Mouse (Mus musculus): ENCODE data around the gene Cstf3.
A peak's percentile ranks its signal among the peaks of the same experiment; 100 is the strongest.

The Cstf3 gene

GRCm38 (mm10) chr2:104604718-104605117 is 14.4 kb downstream of the Cstf3 start:
- DNase-seq (ENCODE audit: low spot score in 2 of 2): no peak

DNA sequence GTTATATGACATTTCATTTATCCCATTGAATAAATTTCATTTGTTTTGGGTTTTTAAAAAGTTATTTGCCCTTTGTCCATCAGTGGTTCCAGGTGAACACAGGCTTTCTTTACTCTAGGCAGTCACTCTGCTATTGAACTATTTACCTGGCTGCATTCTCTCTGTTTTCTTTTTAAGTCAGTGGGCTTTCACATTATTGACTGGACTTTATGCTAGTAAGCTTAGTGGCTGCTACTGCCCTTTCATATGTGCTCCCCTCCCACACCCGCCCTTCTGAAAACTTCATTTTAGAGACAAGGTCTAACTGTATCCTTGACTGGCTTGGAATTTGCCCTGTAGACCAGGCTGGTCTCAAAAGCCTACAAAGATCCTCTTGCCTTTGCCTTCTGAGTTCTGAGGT is 15.2 kb downstream of the Cstf3 start:
- no peak for DNase-seq (ENCODE audit: low spot score in 2 of 2)

- DNase-seq (ENCODE audit: low spot score in 2 of 2): no peak
Measured at GRCm38 (mm10) chr2:104614786-104615185, 24.5 kb downstream of the Cstf3 start.

DNA sequence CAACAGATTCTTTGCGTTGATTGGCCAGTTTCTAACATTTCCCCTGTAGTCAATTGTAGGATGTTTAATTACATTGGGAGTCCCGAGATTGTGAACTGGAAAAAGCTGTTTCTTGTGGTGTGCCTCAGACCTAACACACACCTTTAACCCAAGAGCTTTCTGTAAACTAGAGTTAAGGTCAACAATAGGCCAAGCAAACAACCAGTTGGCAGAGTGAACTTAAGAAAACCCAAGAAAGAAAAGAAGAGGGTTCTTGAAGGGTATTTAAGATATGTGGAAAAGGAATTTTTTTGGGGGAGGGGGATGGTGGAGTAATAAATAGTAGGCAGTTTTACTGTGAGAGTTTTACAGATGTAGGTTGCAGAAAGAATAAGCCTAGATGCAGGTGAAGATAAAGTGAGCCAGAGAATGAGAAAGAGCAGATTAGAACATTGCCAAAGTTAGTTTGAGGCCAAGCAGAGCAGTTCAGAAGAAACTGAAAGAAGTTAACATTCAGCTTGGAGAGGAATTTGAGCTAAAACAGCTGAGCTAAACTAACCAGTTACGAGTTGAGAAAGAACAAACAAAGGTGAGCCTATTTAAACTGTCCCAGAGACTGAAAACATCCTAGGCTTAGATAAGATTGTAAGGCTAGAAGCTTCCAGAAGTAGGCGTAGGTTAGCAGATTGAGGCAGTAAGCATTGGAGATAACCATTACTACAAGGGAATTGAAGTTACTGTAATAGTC is 25.8 kb downstream of the Cstf3 start:
- DNase-seq (ENCODE audit: low spot score in 2 of 2): no peak

- no peak for DNase-seq (ENCODE audit: low spot score in 2 of 2)
Measured at GRCm38 (mm10) chr2:104658659-104659058, 68.3 kb downstream of the Cstf3 start.

DNA sequence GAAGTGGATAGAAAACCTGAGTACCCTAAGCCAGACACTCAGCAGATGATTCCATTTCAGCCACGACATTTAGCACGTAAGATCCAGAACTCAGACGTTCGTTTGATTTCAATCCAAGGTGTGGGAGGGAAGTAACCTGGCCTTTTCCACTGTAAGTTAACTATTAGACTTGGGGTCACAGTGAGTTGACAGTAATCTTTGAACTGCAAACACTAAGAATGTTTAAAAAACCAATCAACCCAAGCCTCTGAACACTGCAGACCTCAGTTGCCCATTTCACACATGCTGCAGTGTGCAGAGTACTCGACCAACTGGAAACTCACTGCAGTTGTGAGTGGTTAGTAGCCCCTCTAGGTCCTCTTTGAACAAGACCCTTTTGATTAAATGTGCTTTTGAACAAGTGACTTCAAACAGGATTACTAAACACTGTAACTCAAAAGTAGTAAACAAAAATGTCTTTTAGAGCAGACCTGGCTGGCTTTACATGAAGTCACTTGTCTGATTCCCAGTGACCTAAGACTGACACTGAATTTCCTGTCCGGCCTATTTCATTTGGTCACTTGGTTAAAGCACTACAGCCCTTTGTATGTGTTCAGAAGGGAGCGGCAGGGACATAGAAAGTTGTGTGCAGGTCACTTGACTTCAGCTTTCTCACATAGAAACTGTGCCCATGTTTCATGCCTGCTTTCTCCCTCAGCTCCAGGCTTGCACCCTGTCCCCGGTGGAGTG is 73.2 kb downstream of the Cstf3 start:
- DNase-seq (ENCODE audit: low spot score in 2 of 2): no peak

DNA sequence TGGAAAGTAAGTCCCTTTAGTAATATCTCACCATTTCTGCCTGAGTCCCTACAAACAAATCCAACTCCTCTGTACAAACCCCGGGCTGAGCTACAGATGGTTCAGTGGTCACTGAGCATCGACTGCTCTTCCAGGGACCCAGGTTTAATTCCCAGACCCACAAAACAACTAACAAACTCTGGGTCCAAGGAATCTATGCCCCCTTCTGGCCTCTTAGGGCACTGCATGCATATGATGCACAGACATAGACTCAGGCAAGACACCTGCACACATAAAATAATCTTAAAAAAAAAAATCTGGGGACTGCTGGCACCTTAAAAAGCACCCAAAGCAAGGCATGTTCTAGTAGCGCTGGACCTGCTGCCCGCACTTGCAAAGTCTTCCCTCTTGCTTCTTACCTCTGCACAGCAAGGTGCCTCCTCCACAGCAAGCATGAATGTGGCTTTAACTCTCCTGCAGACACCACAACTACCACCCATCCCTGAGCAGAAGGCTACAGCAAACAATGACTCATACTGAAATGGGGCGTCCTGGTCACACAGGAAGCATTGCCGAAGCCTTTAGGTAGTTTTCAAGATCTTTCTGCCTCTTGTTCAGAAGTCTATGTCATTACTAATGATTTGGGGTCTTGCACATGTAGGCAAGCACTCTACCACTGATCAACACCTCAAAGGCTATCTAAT is 78.9 kb downstream of the Cstf3 start:
- no peak for DNase-seq (ENCODE audit: low spot score in 2 of 2)

GRCm38 (mm10) chr2:104671724-104672123 is 81.4 kb downstream of the Cstf3 start:
- no peak for DNase-seq (ENCODE audit: low spot score in 2 of 2)

DNA sequence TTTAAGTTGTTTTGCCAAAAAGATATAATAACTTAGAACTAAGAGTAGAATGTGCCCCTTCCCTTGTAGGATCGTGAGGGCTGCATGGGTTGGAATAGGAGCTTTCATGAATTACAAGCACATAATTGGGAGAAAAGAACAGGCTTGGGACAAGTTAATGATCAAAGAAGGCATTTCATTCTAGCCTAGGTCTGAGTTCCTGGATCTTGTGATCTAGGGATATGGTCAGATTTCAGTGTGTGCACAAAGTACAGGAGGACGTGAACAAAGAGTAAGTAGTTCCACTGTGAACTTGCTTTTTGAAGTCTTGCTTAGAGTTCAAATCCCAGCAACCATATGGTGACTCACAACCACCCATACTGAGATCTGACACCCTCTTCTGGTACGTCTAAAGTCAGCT is 87.0 kb downstream of the Cstf3 start:
- no peak for DNase-seq (ENCODE audit: low spot score in 2 of 2)

GRCm38 (mm10) chr2:104684771-104685170 is 94.4 kb downstream of the Cstf3 start:
- DNase-seq (ENCODE audit: low spot score in 2 of 2): no peak

DNA sequence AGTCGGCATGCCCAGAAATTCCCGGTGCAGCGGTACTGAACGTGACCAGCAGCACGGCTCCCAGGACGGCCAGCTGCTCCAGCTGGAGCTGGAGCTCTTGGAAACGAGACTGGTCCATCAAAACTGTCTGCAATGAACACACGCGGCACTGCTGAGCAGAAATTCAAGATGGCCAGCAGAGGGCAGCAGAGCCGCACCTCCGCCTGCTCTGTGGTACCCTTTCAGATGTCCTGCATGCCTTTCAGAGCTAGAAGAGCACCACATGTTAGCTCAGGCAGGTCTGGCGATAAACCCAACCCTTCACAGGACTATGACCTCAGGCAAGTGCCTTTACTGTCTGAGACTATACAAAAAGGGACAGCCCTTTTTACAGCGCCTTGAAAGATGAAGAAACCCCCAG is 95.1 kb downstream of the Cstf3 start:
- DNase-seq (ENCODE audit: low spot score in 2 of 2): peak; percentile 34 to 59

- DNase-seq (ENCODE audit: low spot score in 2 of 2): no peak
Measured at GRCm38 (mm10) chr2:104687261-104687660, 96.9 kb downstream of the Cstf3 start.

- no peak for DNase-seq (ENCODE audit: low spot score in 2 of 2)
Measured at GRCm38 (mm10) chr2:104688321-104688720, 98.0 kb downstream of the Cstf3 start.

- DNase-seq (ENCODE audit: low spot score in 2 of 2): no peak
Measured at GRCm38 (mm10) chr2:104688724-104689123, 98.4 kb downstream of the Cstf3 start.

DNA sequence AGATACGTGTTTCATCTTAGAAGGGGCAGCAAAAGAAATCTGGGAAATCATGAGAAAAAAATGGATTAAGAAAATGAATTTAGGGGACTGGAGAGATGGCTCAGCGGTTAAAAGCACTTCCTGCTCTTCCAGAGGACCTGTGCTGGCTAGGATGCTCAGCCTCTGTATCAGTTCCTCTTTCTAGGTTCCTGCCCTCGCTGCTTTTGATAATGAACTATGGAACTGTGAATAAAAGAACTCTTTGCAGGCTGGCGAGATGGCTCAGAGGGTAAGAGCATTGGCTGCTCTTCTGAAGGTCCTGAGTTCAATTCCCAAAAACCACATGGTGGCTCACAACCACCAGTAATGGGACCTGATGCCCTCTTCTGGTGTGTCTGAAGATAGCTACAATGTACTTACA is 100.4 kb downstream of the Cstf3 start:
- DNase-seq (ENCODE audit: low spot score in 2 of 2): no peak

DNA sequence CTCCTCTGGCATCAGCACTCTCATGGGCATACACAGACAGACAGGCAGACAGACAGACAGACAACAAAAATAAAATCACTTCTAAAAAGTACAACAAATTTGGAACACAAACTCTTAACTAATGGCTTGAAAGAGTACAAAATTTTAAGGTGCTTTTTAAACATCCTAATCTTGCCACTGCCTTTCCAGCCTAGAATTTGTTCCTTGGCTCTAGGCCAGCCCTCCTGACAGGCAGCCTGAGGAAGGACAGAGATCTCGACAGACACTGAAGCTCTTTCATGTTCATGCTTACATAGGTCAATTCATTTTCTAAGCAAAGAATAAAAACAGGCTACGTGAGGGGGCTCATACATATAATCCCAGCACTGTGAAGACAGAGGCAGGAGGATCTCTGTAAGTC is 102.2 kb downstream of the Cstf3 start:
- no peak for DNase-seq (ENCODE audit: low spot score in 2 of 2)

DNA sequence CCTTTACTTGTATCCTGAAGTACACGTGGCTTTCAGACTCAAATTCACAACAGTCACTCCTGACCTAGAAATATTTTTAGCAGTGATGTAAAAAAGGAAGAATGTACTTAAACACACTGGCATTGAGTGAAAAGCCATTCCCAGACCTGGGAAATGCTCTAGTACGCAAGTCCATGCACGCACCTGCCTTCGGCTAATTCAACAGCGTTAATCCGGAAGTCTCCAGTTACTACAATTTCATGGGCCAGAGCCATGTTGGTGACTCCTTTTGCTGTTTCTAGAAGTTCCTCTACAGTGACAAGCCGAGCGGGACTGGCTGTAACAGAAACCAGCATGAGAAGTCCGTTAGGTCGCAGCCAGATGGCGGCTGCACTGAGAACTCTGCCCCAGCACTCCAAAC is 109.3 kb downstream of the Cstf3 start:
- DNase-seq (ENCODE audit: low spot score in 2 of 2): no peak

GRCm38 (mm10) chr2:104703158-104703557 is 112.8 kb downstream of the Cstf3 start:
- DNase-seq (ENCODE audit: low spot score in 2 of 2): no peak

- no peak for DNase-seq (ENCODE audit: low spot score in 2 of 2)
Measured at GRCm38 (mm10) chr2:104704355-104704754, 114.0 kb downstream of the Cstf3 start.

DNA sequence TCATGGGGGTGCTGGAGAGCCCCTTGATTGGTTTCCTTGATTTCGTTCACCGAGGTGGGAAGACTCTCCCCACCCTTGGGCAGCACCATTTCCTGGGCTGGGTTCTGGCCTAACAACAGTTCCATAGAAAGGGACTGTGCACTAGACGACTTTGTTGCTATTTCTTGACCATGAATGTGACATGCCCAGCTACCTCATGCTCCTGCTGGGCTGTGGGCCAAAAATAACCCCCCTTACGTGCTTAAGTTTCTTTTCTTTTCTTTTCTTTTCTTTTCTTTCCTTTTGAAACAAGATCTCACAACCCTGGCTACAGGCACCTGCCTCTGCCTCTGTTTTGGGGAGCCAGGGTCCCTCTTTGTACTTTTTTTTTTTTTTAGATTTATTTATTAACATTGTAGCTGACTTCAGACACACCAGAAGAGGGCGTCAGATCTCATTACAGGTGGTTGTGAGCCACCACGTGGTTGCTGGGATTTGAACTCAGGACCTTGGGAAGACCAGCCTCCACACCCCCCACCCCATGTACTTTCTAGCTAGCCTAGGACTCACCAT is 119.5 kb downstream of the Cstf3 start:
- DNase-seq (ENCODE audit: low spot score in 2 of 2): no peak

DNA sequence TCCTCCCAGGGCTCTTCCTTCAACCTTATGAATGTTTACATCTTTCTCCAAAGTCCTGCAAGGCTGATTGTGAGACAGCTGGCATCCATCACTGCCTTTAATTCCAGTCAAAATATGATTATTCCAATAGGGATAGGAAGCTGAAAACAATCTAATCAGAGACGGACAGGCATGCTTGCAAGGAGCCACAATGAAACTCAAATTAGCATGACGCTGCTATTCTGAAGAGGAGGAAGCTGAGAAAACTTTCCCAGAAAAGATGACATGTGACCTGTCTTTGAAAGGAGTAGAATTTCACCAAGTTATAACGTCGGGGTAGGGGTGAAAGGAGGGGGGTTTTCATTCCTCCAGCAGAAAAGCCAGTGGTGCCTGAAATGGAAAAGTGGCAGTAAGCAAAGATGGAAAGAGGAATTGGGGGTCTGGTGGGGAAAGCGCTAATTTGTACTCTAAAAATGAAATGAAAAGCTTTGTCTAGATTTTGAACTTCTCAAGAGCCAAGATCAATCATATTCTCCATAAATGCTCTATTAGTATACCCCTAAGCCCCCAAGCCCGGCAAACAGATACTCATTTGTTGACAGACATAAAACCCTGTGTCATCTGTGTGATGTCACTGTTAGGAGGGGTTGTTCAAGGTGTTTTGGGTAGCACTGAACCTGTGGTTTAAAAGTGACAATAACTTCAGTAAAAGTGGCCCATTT is 120.5 kb downstream of the Cstf3 start:
- no peak for DNase-seq (ENCODE audit: low spot score in 2 of 2)

All from natural killer cell, adult 2 months (primary cell).